Mouse (Mus musculus): Measurements from ENCODE around the gene Atg7.
"Not testable (repeated sequence)": the region's sequence is repeated elsewhere in the genome, so short reads cannot be mapped to it uniquely, and the experiment has no call there.

The Atg7 gene

DNA sequence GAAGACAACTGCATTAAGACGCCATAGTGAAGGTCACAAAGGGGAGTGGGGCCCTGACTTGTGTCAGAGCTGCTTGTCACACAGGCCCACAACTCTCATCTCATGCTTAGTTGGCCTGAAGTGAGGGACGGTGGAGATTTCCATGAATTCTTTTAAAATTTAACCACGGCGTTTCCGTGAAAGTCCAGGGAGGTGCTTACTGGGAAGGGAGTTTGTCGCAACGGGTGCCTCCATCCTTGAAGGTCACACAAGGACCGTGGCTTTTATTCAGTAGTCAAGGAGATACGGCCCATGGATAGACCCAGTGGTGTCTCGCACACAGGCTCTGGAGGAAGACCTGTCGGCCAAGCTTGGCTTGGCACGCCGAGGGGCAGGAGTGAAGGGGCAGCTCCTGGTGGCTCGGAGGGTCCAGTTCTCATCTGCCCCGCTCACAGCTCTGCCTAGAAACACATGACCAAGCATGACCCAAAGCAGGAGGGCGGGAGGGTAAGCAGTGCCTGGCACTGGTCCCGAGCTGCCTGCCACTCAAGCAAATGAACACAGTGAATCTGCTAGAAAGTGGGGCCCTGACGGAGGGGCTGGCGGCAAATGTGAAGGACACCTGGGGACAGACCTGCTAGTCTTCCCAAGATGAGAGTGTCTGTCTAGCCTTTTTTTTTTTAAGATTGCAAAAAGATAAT is 236.1 kb downstream of the Atg7 start:
- no peak for DNase-seq (ENCODE audit: low read depth, low spot score)

DNA sequence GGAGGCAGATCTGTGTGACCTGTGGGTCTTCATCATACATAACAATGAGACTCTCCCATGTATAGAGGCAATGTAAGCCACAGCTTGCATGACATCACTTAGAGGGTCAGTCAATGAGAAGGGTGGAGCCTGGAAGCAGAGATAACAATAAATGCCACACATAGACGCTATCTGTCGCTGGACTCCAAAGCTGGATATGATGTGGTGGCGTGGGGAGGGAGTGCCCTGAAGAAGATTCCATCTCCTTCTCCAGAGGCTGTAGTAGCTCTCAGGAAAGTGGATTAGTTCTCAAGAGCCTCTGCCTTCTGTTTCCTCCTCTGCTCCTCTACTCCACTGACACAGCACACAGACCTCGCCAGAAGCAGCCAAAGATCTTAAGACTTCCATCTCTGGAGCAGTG is 237.9 kb downstream of the Atg7 start:
- no peak for DNase-seq (ENCODE audit: low read depth, low spot score)

- no peak for DNase-seq (ENCODE audit: low read depth, low spot score)
Measured at GRCm38 (mm10) chr6:114882212-114882611, 239.3 kb downstream of the Atg7 start.

- DNase-seq (ENCODE audit: low read depth, low spot score): no peak
Measured at GRCm38 (mm10) chr6:114882675-114883074, 239.8 kb downstream of the Atg7 start.

- DNase-seq (ENCODE audit: low read depth, low spot score): no peak
Measured at GRCm38 (mm10) chr6:114883261-114883740, 240.4 kb downstream of the Atg7 start.

GRCm38 (mm10) chr6:114885129-114885528 is 242.2 kb downstream of the Atg7 start:
- no peak for DNase-seq (ENCODE audit: low read depth, low spot score)

DNA sequence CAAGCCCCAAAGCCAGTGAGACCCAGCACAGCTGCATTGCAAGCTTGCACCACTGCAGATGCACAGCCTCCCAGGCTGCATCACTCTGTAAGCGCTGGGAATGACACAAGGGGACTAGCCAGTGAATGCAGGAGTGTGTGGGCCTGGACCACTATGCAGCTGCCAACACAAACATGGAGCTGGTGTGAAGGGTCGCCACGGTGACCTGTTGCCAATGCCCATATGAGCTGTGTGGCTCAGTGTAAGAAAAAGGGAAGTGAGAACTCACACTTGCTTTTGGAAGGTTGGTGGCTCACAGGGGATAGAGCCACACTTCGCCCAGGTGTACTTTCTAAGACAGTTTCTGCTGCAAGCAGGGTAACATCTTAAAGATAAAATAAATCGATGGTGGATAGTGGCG is 243.1 kb downstream of the Atg7 start:
- DNase-seq (ENCODE audit: low read depth, low spot score): no peak

GRCm38 (mm10) chr6:114886504-114887361 is 243.8 kb downstream of the Atg7 start:
- DNase-seq (ENCODE audit: low read depth, low spot score): no peak

GRCm38 (mm10) chr6:114888922-114889321 is 246.0 kb downstream of the Atg7 start:
- DNase-seq (ENCODE audit: low read depth, low spot score): peak; percentile 78

GRCm38 (mm10) chr6:114889971-114890370 is 247.1 kb downstream of the Atg7 start:
- not testable (repeated sequence) for DNase-seq (ENCODE audit: low read depth, low spot score)

DNA sequence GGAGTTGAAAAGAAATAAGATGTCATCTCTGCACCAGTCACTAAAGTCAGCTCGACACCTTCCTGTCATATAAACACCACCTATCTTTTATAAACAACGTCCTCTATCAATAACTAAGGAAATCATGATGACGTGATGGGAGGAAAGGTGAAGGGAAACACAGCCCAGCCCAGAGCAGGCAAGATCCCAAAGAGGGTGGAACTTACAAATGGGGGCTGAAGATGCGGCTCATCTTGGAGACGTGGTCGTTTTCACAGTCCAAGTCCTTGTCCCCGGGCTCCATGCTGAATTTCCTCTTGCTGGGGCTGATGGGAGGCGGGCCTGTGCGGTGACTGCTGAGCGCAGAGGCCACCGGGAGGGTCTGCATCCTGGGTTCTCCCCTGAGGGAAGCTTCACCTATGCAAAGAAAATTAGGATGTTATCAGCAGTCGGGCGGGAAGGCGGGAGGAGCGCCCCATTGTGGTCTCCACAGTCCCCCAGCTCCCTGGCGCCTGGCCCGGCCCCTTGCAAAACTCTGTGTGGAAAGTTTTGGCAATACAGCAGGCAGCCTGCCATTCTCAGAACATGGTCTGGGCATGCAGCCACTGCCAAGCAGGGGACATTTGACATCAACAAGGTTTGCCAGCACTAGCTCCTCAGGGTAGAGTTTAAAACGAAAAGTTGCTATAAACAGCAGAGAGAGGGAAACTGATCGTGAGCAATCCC is 247.7 kb downstream of the Atg7 start:
- no peak for DNase-seq (ENCODE audit: low read depth, low spot score)

GRCm38 (mm10) chr6:114891272-114891671 is 248.4 kb downstream of the Atg7 start:
- no peak for DNase-seq (ENCODE audit: low read depth, low spot score)

GRCm38 (mm10) chr6:114891771-114892170 is 248.9 kb downstream of the Atg7 start:
- no peak for DNase-seq (ENCODE audit: low read depth, low spot score)

GRCm38 (mm10) chr6:114892363-114892762 is 249.5 kb downstream of the Atg7 start:
- no peak for DNase-seq (ENCODE audit: low read depth, low spot score)

GRCm38 (mm10) chr6:114893427-114894209 is 250.7 kb downstream of the Atg7 start:
- DNase-seq (ENCODE audit: low read depth, low spot score): no peak

- DNase-seq (ENCODE audit: low read depth, low spot score): no peak
Measured at GRCm38 (mm10) chr6:114894548-114895106, 251.7 kb downstream of the Atg7 start.

- DNase-seq (ENCODE audit: low read depth, low spot score): no peak
Measured at GRCm38 (mm10) chr6:114895191-114895590, 252.3 kb downstream of the Atg7 start.

- DNase-seq (ENCODE audit: low read depth, low spot score): no peak
Measured at GRCm38 (mm10) chr6:114896281-114896680, 253.4 kb downstream of the Atg7 start.

DNA sequence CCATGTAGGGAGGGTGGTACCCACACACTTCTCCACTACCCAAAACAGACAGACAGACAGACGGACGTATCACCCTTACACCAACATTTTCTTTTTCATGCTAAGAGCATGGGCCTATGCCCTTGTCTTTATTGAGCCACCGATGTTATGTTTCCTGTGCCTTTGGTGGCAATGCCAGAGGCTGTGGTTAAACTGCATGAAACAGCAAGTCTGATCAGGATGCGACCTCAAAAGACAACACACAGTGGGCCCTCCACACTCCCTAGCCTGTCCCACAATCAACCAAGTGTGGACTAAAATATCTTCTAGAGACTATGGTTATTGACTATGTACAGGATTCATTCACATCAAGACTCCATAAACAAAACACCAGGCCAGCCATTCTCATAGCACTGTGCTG is 256.1 kb downstream of the Atg7 start:
- no peak for DNase-seq (ENCODE audit: low read depth, low spot score)

DNA sequence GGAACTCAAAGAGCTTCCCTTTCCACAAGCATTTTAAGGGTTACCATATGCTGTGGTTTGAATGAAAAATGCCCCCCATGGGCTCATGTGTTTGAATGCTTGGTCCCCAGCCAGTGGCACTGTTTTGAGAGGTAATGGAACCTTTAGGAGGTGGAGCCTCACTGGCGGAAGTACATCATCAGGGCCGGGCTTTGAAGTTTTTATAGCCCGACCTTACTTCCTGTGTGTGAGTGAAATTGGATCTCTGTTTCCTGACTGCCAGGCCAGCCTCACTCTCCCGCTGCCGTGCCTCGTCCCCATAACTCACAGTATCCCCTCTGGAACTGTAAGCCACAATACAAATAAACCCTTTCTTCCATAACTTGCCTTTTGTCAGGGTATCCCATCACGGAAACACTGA is 256.8 kb downstream of the Atg7 start:
- DNase-seq (ENCODE audit: low read depth, low spot score): no peak

- no peak for DNase-seq (ENCODE audit: low read depth, low spot score)
Measured at GRCm38 (mm10) chr6:114900194-114900593, 257.3 kb downstream of the Atg7 start.
